Mouse (Mus musculus): ENCODE results near the gene Angptl4. TPM values are rescaled to one million over a fixed set of nuclear protein-coding genes. Genes with fewer than 3 reads are reported as not detected.

Angptl4 gene
- 3.9 and 15.1 TPM in 2 replicates for polyA plus RNA-seq (2012; ENCODE audit: low replicate concordance)

GRCm38 (mm10) chr17:33781124-33781977 lies at the start of gene Angptl4:
Gene Angptl4 (minus strand): TSS chr17:33781830.

GRCm38 (mm10) chr17:33824084-33824996 lies 42.7 kb upstream of the Angptl4 start, which contains the start of the genes Rps28 and Ndufa7:
Gene Rps28 (minus strand): TSS chr17:33824562.
Gene Ndufa7 (plus strand): TSS chr17:33824572.

GRCm38 (mm10) chr17:33810334-33811141 lies 28.9 kb upstream of the Angptl4 start, which contains the start of gene Kank3:
Gene Kank3 (plus strand): TSS chr17:33810519.

GRCm38 (mm10) chr17:33760255-33761165 lies 21.1 kb downstream of the Angptl4 start, which contains the start of gene Rab11b:
Gene Rab11b (minus strand): TSS chr17:33760530.

Other genes starting within 250 kb of the Angptl4 start
- 6.2 and 6.8 TPM in 2 replicates for gene Myo1f, start 226.1 kb downstream of the Angptl4 start, polyA plus RNA-seq (2012; ENCODE audit: low replicate concordance)
- gene Zfp414, start 152.7 kb downstream of the Angptl4 start, polyA plus RNA-seq (2012; ENCODE audit: low replicate concordance) = 89.6 and 130 TPM in 2 replicates
- gene Pram1, start 143.8 kb downstream of the Angptl4 start, polyA plus RNA-seq (2012; ENCODE audit: low replicate concordance) = 0.98 TPM in 1 of 2 replicates, not detected in the other
- gene Hnrnpm, start 95.0 kb downstream of the Angptl4 start, polyA plus RNA-seq (2012; ENCODE audit: low replicate concordance) = 235 and 638 TPM in 2 replicates
- 32.8 and 113 TPM in 2 replicates for gene March2, start 63.2 kb downstream of the Angptl4 start, polyA plus RNA-seq (2012; ENCODE audit: low replicate concordance)
- gene Rab11b, start 21.3 kb downstream of the Angptl4 start, polyA plus RNA-seq (2012; ENCODE audit: low replicate concordance) = 96.5 and 233 TPM in 2 replicates
- 2.1 and 3.0 TPM in 2 replicates for gene Kank3, start 28.7 kb upstream of the Angptl4 start, polyA plus RNA-seq (2012; ENCODE audit: low replicate concordance)
- gene Rps28, start 42.7 kb upstream of the Angptl4 start, polyA plus RNA-seq (2012; ENCODE audit: low replicate concordance) = 128 and 1,150 TPM in 2 replicates
- gene Ndufa7, start 42.7 kb upstream of the Angptl4 start, polyA plus RNA-seq (2012; ENCODE audit: low replicate concordance) = 623 and 660 TPM in 2 replicates
- gene Cd320, start 61.3 kb upstream of the Angptl4 start, polyA plus RNA-seq (2012; ENCODE audit: low replicate concordance) = 29.9 and 33.2 TPM in 2 replicates
- not detected in 2 replicates for gene Gm7029, start 92.0 kb upstream of the Angptl4 start, polyA plus RNA-seq (2012; ENCODE audit: low replicate concordance)
- gene Kifc1, start 108.8 kb upstream of the Angptl4 start, polyA plus RNA-seq (2012; ENCODE audit: low replicate concordance) = 74.4 and 87.4 TPM in 2 replicates
- gene Platr17, start 123.3 kb upstream of the Angptl4 start, polyA plus RNA-seq (2012; ENCODE audit: low replicate concordance) = not detected in 2 replicates
- gene Daxx, start 127.6 kb upstream of the Angptl4 start, polyA plus RNA-seq (2012; ENCODE audit: low replicate concordance) = 28.6 and 32.1 TPM in 2 replicates
- gene Tapbp, start 134.1 kb upstream of the Angptl4 start, polyA plus RNA-seq (2012; ENCODE audit: low replicate concordance) = 473 and 728 TPM in 2 replicates
- gene Zbtb22, start 134.1 kb upstream of the Angptl4 start, polyA plus RNA-seq (2012; ENCODE audit: low replicate concordance) = 60.2 and 119 TPM in 2 replicates
- gene Rgl2, start 147.7 kb upstream of the Angptl4 start, polyA plus RNA-seq (2012; ENCODE audit: low replicate concordance) = 141 and 230 TPM in 2 replicates
- gene Pfdn6, start 158.5 kb upstream of the Angptl4 start, polyA plus RNA-seq (2012; ENCODE audit: low replicate concordance) = 74.5 and 89.8 TPM in 2 replicates
- 94.9 and 266 TPM in 2 replicates for gene Wdr46, start 158.8 kb upstream of the Angptl4 start, polyA plus RNA-seq (2012; ENCODE audit: low replicate concordance)
- gene B3galt4, start 169.7 kb upstream of the Angptl4 start, polyA plus RNA-seq (2012; ENCODE audit: low replicate concordance) = 16.7 and 18.6 TPM in 2 replicates
- 51.6 and 65.2 TPM in 2 replicates for gene Vps52, start 174.0 kb upstream of the Angptl4 start, polyA plus RNA-seq (2012; ENCODE audit: low replicate concordance)
- gene Rps18, start 174.2 kb upstream of the Angptl4 start, polyA plus RNA-seq (2012; ENCODE audit: low replicate concordance) = 29.1 and 64.5 TPM in 2 replicates
- 253 and 752 TPM in 2 replicates for gene H2-K1, start 218.5 kb upstream of the Angptl4 start, polyA plus RNA-seq (2012; ENCODE audit: low replicate concordance)
- gene Ring1, start 242.8 kb upstream of the Angptl4 start, polyA plus RNA-seq (2012; ENCODE audit: low replicate concordance) = 42.1 and 63.7 TPM in 2 replicates
- 50.7 and 105 TPM in 2 replicates for gene H2-Ke6, start 246.2 kb upstream of the Angptl4 start, polyA plus RNA-seq (2012; ENCODE audit: low replicate concordance)
- gene Slc39a7, start 249.9 kb upstream of the Angptl4 start, polyA plus RNA-seq (2012; ENCODE audit: low replicate concordance) = 36.5 and 105 TPM in 2 replicates
- gene Rxrb, start 250.0 kb upstream of the Angptl4 start, polyA plus RNA-seq (2012; ENCODE audit: low replicate concordance) = 269 and 299 TPM in 2 replicates

Data from leukemia stem cell, adult 10-12 weeks (primary cell).